Mouse (Mus musculus) natural killer cell, adult 2 months (primary cell): ENCODE data around the gene Fbxl19.

Experiments used
- DNase-seq, 2 experiments: peaks; one replicate each; pipeline ENCODE4 v3.0.0; 2022; ENCODE audit warnings: low spot score in 2 of 2

The Fbxl19 gene

DNA sequence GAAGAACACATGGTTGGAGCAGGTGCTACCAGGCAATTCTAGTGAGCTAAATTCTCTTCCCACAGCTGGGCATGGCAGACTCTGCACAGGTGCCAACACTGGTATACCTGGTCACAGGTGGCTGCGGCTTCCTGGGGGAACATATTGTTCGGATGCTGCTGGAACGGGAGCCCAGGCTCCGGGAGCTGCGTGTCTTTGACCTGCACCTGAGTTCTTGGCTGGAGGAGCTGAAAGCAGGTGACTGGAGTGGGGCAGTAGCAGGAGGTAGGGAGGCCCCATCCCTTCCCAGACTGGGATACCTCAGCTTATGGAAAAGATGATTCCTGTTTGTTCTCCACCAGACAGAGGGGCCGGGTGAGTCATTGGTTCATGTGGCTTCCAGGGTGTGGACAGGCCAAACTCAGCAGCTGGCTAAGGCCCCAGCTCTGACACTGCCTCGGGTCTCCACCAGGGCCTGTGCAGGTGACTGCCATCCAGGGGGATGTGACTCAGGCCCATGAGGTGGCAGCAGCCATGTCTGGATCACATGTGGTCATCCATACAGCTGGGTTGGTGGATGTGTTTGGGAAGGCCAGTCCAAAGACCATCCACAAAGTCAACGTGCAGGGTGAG, 56.8 kb downstream of the Fbxl19 start:
- DNase-seq: no peak

DNA sequence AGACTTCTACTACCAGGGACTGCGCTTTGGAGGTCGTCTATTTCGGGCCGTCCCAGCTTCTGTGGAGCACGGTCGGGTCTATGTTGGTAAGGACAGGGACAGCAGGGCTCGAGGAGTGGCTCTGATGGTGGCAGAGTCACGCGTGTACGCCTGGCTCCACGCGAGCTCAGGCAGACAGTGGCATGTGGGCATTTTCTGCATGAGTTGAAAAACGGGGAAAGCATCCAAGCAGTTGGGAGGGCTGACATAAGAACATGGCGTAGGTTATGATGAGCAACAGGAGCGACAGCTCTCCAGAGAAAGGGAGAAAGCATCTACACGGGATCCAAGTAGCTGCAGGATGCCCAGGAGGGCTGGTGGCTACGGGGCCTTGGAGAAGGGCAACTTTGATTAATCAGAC, 58.0 kb downstream of the Fbxl19 start:
- DNase-seq: no peak

DNA sequence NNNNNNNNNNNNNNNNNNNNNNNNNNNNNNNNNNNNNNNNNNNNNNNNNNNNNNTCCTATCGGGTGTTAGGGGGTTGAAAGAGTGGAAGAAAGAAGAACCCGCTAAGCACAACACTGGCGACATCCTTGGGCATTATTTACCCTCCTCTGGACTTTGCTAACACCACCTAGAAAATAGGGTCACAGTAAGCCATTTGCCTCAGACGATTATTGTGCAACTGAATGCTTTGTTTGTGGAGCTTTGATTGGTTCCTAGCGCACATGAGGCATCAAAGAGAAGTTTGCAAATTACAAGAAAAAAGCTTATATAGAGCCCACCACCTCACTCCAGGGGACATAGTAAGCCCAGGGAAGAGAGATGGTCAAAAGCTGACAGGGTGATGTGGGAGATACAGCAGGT, 64.5 kb downstream of the Fbxl19 start:
- DNase-seq: no peak

DNA sequence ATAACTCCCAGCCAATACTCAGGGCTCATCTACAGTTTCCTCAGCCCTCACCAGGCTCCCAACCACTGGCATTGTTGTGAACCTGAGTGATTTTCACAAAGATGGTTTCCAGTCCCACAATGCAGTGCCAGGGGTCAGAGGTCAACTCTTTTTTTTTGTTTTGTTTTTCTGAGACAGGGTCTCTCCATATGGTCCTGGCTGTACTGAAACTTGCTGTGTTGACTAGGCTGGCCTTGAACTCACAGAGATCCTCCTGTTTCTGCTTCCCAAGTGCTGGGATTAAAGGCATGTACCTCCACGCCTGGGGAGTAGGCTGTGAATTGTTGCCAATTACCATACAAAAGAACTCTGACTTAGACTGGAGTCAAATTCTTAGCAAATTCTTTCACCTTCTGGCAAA, 65.5 kb downstream of the Fbxl19 start:
- no peak for DNase-seq

DNA sequence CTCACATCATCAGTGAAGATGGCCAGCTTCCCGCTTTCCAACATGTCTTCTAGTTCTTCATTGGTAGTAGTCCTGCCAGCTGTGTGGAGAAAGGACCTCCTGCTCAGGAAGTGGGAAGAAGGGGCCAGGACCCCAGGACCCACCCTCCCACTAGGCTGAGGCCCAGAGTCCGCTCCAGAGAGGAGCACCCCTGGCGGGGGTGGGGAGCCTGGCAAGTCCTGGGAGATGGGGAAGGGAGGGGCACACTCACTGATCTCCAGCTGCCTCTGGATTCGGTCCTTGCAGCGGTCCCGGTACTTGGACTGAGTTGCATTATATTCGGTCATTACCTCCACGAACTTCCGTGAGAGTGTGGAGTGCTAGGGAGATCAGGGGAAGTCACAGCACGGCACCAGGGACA, 66.3 kb downstream of the Fbxl19 start:
- no peak for DNase-seq

DNA sequence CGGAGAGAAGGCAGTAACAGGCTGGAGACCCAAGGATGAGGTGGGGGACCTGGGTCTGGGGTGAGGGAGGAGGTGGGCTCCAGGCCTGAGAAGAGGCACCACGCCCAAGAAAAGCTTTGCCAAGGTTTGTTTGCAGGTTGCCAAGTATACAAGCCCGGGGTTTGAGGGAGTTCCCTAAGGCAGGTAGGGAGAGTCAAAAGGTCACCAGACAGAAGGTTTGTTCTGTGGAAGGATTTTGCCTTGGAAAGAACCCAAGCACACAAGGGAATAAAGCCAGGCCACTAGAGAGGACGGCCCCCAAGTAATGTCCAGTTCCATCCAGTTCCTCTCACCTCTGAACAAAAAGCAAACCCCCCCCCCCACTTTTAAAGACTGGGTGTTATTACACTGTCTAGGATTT, 66.9 kb downstream of the Fbxl19 start:
- no peak for DNase-seq

DNA sequence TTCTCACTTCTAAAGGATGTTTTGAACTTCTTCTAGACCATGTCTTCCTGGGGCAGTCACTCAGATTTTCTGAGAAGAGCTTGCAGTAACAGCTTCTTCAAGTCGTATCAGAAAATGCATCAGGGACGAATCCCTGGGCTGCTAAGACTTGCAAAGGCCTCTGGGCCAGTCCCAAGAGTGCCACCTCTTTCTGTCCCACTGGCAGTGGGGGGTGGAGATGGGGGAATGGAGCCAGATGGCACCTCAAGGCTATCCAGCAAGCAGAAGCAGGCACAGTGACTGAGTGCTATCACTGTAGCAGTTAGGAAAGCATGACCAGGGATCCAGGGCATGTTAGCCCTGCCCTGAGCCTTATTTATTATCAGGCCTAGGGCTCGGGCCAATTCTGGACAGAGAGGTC, 67.9 kb downstream of the Fbxl19 start:
- DNase-seq: no peak

DNA sequence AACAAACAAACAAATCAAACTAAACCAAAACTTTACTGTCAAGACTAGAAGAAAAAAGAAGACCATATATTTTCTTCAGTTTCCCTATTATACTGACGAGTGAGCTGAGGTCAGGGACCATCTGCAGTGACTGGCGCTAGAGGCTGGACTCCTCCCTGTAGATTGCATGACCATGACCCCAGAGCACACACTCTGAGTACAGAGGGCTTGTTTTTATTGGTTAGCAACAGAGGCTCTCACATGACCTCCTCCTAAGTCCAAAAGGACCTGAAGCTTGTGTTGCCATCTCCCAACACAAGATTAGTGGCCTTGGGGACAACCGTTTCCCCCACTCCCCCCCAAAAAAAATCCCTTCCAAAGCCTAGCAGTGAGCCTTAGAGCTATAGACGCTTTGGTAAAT, 69.5 kb downstream of the Fbxl19 start:
- DNase-seq: no peak

DNA sequence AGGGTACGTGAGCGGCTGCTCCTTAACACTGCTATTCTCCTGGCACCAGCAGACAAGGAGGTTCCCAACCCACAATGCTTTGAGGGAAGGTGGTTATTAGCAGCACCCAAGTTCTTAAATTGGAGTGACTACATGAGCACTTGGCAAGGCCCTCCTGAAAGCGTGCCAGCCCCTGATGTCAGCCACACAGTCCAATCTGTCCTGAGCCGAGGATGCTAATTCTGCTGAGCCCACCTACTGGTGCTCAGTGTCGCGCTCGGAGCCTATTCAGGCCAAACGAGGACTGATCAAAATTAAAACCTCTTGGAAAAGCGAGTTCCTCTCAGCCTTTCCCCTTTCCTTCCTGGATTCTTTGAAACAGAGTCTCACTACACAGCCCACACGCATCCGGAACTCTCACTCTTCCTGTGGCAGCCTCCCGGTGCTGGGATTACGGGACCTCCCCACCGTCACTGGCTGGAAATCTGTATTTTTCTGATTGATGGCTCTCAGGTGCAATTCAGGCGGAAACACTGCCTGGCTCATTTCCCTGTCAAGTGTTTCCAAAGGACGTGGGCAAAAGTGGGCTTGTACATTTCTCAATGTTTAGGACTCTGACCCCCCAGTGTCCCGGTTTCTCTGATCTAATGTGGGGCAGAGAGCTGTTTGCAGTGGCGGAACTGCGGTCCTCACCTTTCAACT, 70.0 kb downstream of the Fbxl19 start:
- DNase-seq: no peak

DNA sequence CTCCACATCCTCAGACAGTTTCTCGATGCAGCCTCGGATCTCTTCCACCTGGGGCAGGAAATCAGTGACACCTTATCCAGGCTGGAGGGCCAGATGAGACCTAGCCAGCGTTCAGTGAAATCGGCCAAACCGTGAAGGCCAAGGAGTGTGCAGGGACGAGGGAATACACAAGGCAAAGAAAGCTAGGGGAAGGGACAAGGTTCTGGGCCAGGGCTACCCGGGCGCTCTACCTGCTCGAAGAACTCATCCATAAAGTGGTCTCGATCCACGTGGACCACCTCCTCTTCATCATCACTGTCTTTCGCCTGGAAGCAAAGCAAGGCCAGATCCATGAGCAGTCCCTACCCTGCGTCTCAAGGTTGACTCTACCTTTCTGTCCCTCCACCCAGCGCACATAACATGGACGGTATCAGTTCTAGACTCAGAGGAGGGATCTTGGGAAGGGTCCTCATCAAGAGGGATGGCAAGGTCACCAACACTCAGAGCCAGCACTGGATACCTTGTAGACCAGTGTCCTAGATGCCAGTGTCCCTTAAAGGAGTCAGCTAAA, 70.8 kb downstream of the Fbxl19 start:
- no peak for DNase-seq

DNA sequence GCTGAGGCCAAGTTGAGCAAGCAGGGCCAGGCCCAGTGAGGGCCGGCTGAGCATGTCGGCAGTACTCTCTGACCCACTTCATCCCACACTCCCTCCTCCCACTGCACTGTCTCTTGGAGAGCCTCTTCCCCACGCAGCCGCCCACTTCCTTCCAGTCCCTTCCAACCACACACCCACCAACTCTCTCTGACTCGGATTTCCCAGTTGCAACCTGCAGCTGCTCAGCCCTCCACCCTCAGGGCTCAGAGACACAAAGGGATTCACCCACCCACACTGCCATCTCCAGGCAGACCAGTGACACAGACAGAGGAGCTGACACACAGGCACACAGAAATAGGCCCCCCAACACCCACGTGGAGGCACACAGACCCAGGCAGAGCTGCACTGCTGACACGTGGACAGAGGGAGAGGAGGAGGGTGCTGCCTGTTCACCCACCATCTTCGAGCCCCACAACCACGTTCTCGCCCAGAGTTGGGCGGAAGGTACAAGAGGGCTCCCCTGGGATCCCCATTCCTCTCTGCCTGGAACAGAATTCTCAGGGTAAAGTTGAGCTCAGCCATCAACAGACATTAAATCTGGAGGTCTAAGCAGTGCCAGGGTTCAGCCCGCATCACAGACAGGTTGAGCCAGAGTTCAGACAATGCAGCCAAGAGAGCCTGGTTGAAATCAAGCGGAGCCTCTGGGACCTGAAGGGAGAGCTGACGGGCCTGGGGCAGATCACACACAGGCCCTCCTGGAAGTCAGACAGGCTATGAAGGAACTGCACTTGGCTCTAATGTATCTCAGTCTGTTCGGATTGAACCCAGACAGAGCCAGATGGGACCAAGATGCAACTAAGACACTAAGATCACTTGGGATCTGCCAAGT, 71.8 kb downstream of the Fbxl19 start:
- no peak for DNase-seq

DNA sequence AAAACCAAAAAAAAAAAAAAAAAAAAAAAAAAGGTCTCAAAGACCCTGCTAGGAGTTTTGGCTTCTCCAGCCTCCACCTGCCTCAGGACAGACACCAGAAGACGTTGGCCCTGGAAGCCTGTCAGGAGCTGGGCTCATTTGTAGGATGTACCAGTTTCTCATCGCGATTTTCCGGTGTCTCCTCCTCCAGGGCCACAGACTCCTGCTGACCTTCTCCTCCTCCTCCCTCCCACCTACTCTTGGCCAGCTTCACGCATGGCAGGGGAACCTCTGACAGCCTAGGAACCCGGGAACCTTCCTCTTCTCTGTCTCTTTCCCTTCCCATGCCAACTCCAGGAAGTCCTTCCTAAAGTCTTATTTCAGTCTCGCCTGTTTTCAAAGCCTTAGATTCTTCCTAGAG, 72.7 kb downstream of the Fbxl19 start:
- DNase-seq: no peak

DNA sequence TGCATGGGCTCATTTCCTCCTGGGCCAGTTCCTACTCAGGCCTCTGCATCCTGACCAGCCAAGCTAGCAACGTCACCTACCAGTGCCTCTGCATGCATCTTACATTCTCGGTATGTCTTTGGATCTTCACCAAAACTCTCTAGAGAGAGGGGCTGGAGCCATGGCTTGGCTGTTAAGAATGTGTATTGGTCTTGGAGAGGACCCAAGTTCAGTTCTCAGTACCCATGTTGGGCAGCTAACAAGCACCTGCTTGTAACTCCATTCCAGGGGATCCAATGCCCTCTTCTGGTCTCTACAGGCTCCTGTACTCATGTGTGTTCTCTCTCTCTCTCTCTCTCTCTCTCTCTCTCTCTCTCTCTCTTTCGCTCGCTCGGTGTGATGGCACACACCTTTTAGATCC, 73.4 kb downstream of the Fbxl19 start:
- no peak for DNase-seq
